Mouse (Mus musculus): ENCODE measurements around the gene Kcnk5.

GRCm38 (mm10) chr14:20165413-20165812 is 16.2 kb downstream of the Kcnk5 start:
- TF ChIP-seq CTCF (IDR thresholded peaks at IDR 0.05; ENCODE audit: extremely low read depth, insufficient read length, insufficient replicate concordance, low read depth, low read length) (no peak), POLR2A (IDR thresholded peaks at IDR 0.05; ENCODE audit: low read depth, low read length) (no peak)

All from small intestine, adult 2 months (tissue).